Mouse (Mus musculus) T-helper 1 cell (primary cell): ENCODE data around the gene Scp2.

Source experiments
- in situ Hi-C: fragments of 300-600 bp; cut with MboI, MseI; formaldehyde crosslinking; loops from one replicate; pipeline ENCODE4 v1.15.1; 2025; ENCODE audit warnings: high pct_unique_total_duplicates

Scp2 gene

GRCm38 (mm10) chr4:108018961-108019921, 125.6 kb downstream of the Scp2 start:
- in situ Hi-C loops, result no loop called here

GRCm38 (mm10) chr4:108018241-108018923, 126.4 kb downstream of the Scp2 start:
- in situ Hi-C loops, result no loop called here

- in situ Hi-C loops, result no loop called here
Observed at GRCm38 (mm10) chr4:108017839-108018238, 127.0 kb downstream of the Scp2 start.

DNA sequence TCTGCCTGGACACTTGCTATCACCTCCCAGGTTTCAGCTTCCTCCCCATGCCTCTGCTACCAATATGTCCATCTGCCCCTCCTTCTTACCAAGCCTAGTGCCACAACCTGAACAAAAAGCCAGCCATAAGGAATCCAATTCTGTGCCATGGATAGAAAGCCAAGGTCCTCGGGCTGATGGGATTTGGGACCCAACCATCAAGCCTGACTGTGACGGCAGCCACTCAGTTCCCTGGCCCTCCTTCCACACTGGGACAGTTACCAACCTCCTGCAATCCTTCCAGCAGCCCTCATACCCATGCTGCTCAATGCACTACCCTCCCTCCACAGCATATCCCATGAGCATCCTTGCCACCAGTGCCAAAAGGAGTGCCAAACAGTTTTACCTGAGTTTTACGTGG, 128.5 kb downstream of the Scp2 start:
- in situ Hi-C loops, result no loop called here

- in situ Hi-C loops, result no loop called here
Observed at GRCm38 (mm10) chr4:108015067-108015765, 129.6 kb downstream of the Scp2 start.

DNA sequence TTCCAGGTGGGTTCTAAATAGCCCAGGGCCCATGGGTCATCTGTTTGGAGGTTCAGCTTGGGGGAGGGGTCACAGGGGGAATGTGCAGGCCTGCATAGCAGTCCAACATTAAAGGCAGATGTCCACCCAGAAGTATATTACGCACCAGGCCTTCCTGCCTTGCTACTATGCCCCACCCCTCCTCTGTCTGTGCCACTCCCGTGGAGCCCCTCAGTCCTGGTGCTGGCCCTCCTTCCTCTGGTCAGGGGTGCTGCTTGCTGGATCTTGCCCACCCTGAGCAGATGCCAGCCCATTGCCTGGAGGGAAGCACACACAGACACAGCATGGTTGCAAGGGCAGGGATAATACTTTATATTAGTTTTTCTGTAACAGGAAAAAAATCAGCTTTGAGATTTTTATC, 130.3 kb downstream of the Scp2 start:
- in situ Hi-C loops, result no loop called here

DNA sequence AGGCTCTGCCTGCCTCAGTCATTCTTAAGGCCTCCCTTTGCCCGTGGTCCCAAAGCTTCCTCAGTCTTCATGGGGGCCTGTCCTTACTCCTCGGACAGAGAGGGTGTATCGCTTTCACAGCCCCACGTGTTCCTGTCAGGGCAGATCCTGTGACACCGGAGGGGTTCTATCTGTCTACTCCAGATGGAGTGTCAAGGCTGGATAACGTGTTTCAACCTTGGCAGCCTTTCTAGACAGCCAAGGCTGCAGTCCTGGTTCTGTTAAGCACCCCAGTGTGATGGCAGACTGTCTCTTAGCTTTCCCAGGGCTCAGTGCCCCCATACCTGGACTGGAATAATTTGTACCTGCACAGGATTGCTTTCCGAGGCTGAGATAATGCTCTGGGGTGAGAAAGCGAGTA, 136.3 kb downstream of the Scp2 start:
- in situ Hi-C loops, result no loop called here

DNA sequence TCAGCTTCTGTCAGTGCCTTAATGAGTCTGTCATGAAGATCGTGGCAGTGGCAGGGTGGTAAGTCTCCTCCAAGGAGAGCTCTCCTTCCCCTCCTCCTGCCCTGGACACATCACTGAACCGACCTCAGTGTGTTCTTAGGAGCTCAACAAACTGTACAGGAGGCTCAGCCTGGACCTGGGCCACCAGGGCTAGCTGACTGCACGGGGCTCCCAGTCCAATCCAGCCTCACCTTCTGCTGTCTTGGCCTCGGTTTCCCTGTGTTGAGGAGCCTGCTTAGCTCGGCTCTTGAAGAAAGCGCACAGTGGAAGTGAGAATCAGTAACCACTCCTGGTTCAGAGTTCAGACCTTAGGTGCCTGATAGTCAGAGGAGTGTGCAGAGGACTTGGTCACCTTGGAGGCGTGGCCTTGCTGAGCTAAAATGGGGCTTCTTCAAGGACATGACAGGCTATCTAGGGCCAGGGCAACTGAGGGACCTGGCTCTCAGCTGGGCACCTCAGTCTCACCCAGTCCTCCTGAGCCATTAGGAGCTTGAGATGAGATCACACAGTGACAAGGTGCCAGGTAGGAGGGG, 137.2 kb downstream of the Scp2 start:
- in situ Hi-C loops, result no loop called here

GRCm38 (mm10) chr4:108005328-108005727, 139.5 kb downstream of the Scp2 start:
- in situ Hi-C loops, result no loop called here

GRCm38 (mm10) chr4:107999380-107999779, 145.4 kb downstream of the Scp2 start:
- in situ Hi-C loops, result loop anchor here (5.0 kb wide), 1 partner anchor 98 kb away; the partner anchor contains the start of gene Podn

GRCm38 (mm10) chr4:107998641-107999332, 146.0 kb downstream of the Scp2 start:
- in situ Hi-C loops, result loop anchor here (5.0 kb wide), 1 partner anchor 99 kb away; the partner anchor contains the start of gene Podn

- in situ Hi-C loops, result loop anchor here (5.0 kb wide), 1 partner anchor 101 kb away; the partner anchor contains the start of gene Podn
Observed at GRCm38 (mm10) chr4:107996418-107996986, 148.3 kb downstream of the Scp2 start.

DNA sequence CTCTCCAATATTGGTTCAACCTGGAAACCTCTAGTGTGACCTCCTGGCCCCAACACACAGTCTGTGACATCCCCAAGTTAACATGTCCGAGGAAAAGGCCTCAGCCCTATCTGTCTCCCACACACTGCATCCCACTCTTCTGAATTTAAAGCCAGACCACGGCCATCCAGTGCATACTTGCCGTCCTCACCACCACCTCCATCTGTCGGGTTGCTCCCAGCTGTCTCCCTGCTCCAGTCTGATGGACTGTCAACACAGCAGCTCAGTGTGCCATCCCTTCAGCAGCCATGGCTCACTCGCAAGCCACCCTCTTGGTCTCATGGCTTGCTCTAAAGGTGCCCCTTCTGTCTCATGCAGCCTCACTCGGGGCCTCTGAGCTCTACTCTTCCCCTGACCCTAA, 149.1 kb downstream of the Scp2 start:
- in situ Hi-C loops, result loop anchor here (5.0 kb wide), 1 partner anchor 102 kb away; the partner anchor contains the start of gene Podn

GRCm38 (mm10) chr4:107995011-107995410, 149.8 kb downstream of the Scp2 start:
- in situ Hi-C loops, result loop anchor here (5.0 kb wide), 1 partner anchor 102 kb away; the partner anchor contains the start of gene Podn
